Mouse (Mus musculus) lung, postnatal 4 days (tissue): Measurements from ENCODE around the gene Tmem242.
"Not testable (repeated sequence)": the region's sequence is repeated elsewhere in the genome, so short reads cannot be mapped to it uniquely, and the experiment has no call there.

Experiments used
- DNase-seq, 2 experiments: peaks; one replicate each; pipeline ENCODE4 v3.0.0; 2021

Tmem242 gene

DNA sequence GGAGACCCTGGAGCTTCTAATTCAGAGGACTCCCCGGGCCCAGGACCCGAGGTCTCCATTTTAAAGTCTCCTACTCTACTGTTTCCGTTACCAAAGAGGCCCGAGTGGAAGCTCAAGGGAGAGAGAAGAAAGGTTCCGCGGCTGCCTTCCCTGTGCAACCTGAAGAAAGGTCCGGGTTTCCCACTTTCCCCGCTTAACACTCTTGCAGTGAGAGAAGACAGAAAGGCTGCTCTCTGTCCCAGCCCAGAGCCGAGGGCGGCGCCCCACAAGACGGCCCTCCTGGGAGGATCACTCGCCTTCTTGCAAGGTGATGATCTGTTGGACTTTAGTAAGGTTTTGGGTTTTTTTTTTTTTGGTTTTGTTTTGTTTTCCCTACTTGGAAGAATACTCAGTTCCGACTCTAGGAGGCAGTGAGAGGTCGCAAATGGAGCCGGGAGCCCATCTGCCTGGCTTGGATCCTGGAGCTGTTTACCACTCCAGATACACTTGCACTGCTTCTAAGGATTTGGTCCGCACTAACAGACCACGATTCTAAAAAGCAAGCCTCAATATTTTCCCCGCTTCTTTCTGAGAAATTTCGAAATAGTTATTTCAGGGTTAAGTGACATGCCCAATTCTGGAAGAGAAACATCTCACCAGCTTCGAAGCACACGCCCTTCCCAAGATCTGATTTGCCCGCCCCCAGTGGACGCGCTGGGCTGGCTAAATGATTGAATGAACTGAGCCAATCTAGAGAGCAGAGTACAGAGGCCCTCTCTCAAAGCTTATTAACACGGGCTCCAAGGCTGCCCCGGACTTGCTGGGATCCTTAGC lies at the start of gene Tmem242:
Gene Tmem242, minus strand, starts transcription at position 101 of the 813 bp plus-strand sequence.
- DNase-seq, result peak; percentile 89 to 95

DNA sequence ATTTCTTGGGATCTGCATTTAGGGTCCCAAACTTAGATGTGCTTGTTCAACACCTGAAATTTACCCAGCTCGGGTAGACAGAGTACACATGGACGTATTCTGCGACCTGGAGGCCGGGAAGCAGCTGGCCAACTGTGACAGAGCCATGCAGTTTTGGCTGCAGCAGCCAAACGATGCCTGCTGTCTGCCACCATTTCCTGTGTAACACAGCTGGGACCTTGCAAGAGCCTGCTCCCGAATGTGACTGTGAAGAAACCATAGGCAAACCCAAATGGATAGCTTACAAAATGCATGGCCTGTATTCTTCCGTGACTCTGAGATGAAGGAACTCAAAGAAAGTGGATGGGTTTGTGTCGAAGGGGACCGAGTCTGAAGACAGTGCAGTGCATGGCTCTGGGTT lies 48.1 kb upstream of the Tmem242 start:
- peak in 1 of 2 experiments; percentile 29 for DNase-seq

DNA sequence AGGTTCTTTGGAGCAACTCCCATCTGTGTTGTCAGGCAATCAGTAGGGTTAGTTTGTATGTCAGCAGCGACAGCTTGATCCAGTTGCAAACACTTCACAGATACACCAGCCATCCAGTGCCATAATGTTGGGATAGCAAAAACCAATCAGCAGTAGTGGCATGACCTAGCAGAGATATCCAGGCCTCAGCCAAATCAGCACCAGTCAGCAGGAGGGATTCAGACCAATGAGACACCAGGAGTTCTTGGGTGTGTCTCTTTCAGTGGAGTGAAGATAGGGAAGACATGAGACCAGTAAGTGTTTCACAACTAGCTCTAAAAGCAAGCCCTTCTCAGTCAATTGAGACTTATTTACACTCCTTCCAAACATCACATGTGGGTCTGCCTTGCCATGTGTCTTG lies 44.6 kb upstream of the Tmem242 start:
- DNase-seq, result no peak

DNA sequence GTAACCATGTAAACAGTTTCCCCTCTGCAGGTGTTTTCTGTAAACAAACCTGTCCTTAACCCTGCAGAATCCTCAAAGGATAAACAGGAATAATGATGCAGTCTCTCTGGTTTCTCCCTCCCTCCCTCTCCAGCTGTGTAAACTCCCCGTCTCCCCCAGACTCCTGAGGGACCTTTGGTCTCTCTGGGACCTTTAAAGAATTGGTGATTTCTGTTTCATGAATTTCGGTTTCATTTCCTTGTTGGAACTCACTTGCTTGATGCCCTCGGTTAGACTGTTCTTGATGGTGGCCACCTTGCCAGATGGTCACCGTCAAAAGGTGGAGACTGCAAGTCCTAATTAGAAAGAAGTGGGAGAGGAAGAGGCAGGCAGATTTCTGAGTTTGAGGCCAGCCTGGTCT lies 43.4 kb upstream of the Tmem242 start:
- DNase-seq, result no peak

DNA sequence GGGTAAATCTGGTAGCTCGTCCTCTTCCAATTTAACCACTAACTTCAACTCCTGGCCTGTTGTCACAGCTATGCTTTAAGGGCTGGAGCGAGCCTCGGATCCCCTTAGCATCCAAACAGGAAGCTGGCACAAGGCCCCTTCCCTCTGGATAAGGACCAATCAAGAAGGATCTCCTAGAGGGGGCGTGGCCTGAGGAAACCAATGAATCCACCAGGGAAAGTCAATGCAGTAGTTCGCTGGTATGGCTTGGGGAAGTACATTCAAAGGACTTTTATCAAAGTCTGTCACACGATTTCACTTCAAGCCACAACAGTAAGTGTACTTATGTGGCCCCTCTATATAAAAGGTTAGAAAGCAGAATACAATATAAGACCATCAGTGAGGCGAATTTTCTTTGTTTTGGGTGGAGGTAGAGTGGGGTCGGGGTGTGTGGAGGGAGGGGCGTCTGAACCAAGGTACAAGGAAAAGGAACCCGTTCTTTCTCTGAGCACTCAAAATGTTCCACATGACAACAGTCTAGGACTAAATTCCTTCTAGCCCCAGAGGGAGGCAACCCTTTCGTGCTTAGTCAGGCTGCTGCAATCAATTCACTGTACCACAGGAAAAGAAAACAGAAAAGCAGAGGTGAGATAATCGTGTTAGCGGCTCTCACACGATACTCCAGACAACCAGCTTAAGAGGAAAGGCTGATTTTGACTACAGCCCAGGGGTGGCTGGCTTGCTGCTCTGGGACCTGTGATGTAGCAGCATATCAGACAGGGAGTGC lies 36.1 kb upstream of the Tmem242 start:
- no peak for DNase-seq

DNA sequence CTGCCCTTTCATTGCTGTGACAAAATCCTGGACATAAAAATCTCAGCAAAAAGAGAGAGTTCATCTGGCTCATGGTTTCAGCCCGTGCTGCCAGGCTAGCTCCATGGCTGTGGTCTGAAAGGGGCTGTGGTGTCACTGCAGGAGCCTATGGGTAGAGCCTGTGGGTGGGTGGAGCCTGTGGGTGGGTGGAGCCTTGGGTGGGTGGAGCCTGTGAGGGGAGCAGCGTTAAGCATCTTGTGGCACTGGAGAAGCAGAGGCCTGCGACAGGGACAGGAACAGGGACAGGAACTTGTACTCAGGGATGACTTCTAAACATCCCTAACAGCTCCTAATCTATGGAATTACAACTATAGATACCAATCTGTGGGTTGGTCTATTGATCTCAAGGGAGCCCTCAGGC lies 32.2 kb upstream of the Tmem242 start:
- no peak for DNase-seq

DNA sequence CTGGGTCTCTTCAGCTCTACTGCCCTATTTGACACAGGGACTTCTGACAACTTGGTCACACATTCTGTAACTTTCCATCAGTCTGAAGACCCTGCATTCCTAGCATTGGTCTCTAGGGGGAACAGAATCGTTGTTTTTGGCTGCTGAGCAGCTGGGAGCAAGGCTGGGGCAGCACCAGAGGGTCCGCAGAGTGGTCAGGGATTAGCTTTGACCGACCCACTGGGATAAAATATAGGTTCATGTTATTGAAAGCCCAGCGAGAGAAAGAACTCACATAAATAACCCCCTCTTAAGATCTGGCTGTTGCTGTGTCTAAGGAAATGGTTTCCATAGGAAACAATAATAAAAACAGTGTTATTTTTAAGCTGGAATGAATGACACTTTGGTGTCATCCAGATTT lies 27.1 kb upstream of the Tmem242 start:
- no peak for DNase-seq

DNA sequence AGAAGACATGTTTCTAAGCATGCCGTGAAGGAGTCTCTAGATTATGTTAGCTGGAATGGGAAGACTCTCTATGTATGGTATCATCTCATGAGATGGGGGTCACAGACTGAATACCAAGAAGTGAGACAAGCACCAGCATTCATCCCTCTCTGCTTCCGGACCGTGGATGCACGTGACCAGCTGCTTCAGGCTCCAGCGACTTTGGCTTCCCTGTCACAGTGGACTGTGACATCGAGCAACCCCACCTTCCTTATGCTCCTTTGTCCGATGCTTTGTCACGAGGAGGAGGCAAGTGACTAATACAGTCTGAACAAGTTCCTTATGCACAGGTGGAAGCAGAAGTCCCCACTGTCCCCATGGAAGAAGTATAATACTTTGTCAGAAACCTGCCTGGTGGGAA lies 26.7 kb upstream of the Tmem242 start:
- no peak for DNase-seq

DNA sequence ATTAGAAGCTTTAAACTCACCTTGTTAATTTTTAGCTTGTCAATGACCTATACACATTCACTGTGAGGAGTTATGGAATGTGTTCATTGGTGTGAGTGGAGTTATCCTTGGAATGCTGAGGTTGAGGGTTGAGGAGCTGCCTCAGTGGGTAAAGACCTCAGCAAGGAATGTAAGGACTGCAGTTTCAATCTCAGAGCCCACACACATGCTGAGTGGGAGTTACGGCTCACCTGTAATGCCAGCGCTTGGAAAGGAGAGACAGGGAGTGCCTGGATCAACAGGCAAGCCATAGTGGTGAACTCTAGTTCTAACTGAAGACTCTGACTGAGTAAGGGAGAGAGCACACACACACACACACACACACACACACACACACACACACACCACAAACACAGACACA lies 23.9 kb upstream of the Tmem242 start:
- peak in 1 of 2 experiments; percentile 27 for DNase-seq

DNA sequence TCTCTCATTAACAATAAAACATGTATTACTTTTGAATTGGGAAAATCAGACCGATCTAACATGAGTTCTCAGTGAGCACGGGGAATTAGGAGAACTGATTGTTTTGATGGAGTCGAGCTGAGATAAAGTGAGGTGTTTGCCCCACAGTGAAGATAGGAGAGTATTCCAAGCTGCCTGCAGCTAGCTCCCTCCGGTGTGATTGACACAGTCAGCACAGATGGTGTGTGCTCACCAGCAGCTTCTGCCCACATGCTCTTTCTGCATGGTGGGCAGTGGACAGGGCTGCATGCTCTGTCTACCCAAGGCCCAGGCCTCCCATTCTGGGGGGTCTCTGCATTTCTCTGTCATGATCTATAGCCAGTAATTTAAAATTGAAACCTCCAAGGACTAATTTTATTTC lies 13.6 kb upstream of the Tmem242 start:
- DNase-seq, result no peak

DNA sequence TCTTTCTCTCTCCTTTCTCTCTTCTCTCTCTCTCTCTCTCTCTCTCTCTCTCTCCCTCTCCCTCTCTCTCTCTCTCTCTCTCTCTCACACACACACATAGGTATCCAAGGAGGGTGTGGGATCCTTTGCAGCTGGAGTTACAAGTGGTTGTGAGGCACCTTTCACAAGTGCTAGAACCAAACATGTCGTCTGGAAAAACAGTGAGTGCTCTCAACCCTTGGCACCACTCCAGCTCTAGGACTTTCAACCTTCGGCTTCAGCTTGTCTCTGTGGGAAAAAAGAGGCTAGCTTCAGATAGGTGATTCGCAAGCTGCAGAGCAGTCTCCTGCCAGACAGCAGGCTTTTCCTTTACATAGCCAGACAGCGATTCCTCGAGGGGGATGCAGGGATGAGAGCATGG lies 3.7 kb upstream of the Tmem242 start:
- DNase-seq, result peak; percentile 61 to 65

DNA sequence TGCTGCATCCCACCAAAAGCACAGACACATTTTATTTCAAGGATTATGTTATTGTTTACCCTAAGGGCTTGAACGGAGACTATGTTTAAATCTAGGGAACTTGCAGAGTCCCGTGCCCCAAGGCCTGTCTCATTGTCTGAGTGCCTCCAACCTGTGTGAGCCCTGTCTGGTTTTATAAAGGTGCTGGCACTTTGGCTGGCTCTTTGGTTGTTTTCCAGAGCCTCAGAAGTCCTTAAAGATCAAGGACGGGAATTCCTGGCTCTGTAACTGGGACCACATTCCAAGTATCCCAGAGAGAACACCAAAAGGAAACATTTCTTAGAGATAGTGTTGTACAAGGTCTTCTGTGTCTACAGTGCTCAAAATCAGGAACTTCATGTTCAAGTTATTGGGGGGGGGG lies 3.2 kb upstream of the Tmem242 start:
- no peak for DNase-seq

DNA sequence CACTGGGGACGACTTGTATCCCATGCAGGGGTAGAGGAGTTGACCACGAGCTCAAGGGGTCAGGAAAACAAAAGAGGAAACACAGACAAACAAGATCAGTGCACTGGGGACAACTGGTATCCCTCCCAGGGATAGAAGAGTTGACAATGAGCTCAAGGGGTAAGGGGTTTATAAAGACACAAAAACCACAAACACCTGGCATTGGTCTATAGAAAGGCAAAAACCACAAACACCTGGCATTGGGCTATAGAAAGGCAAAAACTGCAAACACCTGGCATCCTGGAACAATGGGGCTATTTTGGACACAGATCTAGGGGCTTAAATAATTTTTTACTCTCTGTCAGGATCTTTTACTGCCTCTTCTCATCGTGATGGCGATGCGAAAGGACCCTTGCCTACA lies 2.3 kb upstream of the Tmem242 start:
- DNase-seq, result not testable (repeated sequence)

DNA sequence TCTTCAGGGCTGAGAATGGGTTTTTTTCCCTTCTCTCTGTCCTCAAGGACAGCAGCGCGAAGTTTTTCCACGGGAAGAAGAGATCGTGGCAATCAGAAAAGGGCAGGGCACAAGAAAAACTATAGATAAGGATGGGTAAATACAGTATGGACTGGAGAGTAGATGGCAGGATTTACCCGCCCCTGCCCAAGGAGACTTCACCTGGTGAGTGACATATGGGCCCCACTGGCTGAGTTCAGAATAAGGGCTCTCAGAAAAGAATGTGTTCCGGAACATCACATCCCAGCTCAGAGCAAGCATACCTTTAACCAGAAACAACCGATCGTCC lies 264 bp downstream of the Tmem242 start:
- no peak for DNase-seq

DNA sequence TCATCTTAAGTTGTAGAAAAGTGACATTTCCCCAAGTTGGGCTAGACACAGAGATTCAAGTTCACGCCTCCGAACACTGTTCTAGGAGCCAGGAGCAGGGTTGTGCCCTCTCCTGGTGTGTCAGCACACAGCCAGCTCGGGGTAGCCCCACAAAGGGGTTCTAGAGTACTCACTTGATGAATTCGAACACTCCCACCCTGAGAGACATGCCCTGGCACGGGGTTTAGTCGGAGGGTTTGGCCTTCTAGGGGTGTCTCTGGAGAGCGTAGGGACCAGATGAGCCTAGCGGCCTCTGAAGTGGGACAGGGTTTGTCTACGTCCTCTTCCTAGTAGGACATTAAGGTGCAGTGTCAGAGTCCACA lies 10.3 kb downstream of the Tmem242 start:
- DNase-seq, result no peak

DNA sequence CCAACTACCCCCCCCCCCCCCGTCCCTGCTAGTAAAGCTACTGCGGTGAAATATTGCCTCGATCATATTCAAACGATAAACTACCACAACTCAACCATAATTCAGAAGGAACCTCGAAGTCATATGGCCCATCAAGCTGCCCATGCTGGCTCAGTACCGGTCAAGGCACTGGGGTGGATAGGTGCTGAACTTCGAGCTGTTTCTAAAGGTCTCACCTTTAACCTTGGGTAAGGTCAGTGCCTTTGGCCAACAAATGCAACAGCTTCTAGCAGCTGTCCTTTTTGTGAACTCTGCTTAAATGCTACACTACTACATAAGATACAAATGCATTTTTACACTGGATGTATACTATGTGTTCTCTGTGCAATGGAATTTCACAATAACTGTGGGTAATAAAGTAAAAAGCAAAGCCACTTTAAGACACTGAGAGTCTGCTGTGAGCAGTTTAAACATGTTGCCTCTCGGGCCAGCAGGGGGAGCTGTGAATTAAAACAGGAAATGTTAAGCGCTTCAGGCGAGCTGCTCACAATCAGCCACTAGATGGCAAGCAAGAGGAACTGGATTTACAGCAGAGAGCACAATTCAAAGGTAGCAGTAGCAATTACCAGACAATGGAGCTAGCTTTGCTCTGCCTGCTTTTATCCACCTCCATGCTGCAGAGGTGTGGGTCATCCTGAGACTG lies 10.8 kb downstream of the Tmem242 start:
- DNase-seq, result peak; percentile 82 to 92

DNA sequence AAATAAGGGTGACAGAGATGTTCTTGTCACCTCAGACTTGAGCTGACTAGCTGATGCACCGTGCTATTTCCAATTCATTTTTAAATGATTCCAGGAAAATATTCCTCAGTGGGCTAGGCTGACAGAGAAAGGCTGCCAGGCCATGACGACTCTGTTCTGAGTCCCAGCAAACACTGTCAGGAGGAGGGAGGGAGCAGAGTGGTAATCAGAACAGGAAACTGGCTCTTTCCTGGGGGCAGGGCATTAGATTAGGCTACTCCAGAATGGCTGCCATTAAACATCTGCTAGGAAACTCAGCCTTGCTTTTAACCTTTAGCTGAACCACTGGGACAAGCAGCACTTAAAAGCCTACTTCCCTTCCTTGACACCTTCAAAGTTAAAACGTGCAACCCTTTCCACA lies 14.9 kb downstream of the Tmem242 start:
- DNase-seq, result no peak

DNA sequence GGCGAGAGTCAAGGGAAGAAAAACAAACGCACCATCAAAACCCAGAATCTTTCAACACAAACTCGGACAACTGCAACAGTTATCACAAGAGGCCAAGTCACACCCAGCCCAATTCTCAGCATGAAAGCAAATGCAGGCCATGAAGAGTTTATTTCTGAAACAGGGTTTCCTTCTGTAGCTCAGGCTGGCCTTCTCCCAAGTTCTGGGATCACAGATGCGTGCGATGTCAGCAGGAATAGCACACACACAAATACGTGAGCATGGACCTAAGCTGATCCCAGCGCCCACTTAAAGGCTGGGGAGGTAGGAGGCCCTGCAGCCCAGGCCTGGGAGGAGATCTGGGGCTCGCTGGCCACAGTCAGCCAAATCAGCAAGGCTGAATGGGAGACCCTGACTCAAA lies 15.9 kb downstream of the Tmem242 start:
- DNase-seq, result no peak

DNA sequence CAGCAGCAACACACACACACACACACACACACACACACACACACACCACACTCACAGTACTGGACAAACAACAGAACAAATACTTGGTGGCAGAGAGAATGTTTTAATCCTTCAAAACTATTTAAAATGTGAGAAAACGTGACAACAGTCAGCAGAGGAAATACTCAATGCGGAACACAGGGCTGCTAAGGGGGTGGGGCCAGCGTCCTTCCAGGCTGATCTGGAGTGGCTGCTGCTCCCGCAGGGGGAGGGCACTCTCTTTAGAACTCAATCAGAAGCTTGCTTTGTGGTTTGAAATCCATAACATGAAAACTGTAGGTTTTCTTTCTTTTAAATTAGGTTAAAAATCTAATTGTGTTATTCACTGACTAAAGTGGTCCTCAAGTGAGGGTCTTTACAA lies 18.2 kb downstream of the Tmem242 start:
- DNase-seq, result peak in 1 of 2 experiments; percentile 46

DNA sequence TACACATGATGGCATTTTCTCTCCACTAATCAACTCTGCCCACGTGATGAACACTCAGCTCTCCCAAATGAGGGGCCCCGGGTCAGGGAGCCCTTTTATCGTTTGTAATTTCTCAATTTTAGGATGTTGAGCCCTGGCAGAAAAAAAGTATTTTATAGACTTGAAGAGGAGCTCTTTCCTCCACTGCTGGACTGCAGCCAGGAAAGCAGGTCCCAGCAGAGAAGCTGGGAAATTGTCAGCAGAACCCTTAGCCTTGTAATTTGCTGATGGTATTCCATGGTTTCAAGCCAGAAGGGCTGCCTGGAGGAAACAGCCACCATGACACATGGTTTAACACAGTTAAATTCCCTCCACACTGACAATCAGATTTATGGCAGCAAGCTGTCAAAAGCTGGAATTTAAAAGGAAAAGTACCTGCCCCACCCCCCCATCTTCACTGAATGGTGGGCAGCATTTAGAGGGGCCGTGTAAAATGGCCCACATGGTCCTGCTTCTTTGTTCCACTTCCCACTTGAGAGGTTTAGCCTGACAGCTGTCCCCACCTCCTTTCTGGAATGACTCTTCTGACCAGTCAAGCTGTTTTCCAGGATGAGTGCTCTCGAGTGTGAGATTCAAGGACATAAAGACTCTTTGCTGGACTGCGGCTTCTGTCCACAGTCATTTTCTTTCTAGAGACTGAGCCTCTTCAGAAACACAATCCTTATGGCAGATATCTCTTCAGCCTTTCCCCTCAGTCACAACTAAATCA lies 20.1 kb downstream of the Tmem242 start:
- DNase-seq, result no peak

DNA sequence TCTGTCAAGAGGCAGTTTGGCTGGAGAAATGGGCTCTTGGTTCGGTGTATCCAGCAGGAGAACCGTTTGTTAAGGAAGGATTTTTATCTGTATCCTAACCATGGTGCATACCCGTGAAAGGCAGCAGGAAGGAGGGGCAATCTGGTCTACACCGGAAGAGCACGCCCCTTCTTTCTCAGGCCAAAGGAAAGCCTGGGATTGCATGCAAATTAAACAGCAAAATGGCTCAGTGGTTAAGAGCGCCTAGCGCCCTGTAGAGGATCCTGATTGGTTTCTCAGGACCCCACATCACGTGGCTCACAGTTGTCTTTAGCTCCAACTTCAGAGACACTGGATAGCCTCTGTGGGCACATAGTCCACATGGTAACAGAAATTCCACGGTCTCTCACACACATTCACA lies 21.0 kb downstream of the Tmem242 start:
- DNase-seq, result no peak

DNA sequence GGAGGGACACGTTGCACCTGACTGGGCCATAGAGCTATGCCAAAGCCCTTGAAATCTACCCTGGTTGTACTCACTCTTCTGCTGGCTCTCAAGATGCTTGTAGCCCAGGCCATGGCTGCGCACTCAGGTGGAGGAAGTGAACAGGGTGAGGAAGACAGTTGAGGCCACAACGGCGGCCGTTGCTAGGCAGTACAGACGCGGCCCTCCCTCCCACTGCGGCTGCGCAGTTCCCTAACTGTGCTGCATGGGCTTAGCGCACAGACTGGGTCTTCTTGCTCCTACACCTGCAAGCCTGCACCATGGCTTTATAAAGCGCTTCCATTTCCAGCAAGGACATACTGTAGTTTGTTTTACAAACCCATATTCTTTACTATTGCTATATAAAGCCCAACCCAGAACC lies 21.5 kb downstream of the Tmem242 start, which contains the start of gene Ldhal6b:
Gene Ldhal6b, minus strand, starts transcription at position 223 of the 400 bp plus-strand sequence.
- DNase-seq, result no peak

DNA sequence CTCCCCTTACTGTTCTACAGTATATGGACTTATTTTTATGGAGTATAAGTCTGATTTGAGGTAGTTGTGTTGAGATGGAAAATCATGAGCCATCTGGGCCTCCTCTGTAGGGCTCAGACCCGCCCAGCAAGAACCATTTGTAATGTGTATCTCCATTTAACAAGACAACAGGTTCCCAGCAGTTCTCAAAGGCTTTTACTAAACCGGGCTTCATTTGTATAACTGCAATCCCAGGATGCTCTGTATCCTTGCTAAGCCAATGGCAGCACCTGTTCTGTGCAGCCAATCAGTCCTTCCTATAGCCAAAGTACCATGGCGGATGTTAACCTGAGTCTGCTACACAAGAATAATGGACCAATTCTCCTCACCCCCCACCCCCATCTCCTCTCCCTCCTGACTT lies 23.5 kb downstream of the Tmem242 start:
- no peak for DNase-seq
